Mouse (Mus musculus) neural tube, embryonic 12.5 days (tissue): ENCODE results near the gene Slc35f5. TPM values are rescaled to one million over a fixed set of nuclear protein-coding genes. Genes with fewer than 3 reads are reported as not detected.

Experiments used
- ATAC-seq: fragments of 200-750 bp; cut with Nextera tagmentation; 2 replicates; pipeline ENCODE4 v1.8.0; 2017; ENCODE audit warnings: low read depth, mild to moderate bottlenecking, moderate TSS enrichment, moderate library complexity; ENCODE audit not compliant: low FRiP score
- H3K27ac ChIP-seq: fragments of 300-500 bp; sonication (generic); 2 replicates; pipeline ENCODE4 v1.5.1; 2016
- H3K27me3 ChIP-seq: fragments of 300-500 bp; sonication (generic); replicated peaks from 2 replicates; pipeline ENCODE4 v1.6.1; 2016; ENCODE audit warnings: mild to moderate bottlenecking
- H3K36me3 ChIP-seq: fragments of 300-500 bp; sonication (generic); 2 replicates; pipeline ENCODE4 v1.6.1; 2016; ENCODE audit warnings: mild to moderate bottlenecking
- H3K4me1 ChIP-seq: fragments of 300-500 bp; sonication (generic); 2 replicates; pipeline ENCODE4 v1.6.1; 2016
- H3K4me2 ChIP-seq: fragments of 300-500 bp; sonication (generic); replicated peaks from 2 replicates; pipeline ENCODE4 v1.6.1; 2016; ENCODE audit warnings: mild to moderate bottlenecking
- H3K4me3 ChIP-seq: fragments of 300-500 bp; sonication (generic); 2 replicates; pipeline ENCODE4 v1.5.1; 2016
- H3K9ac ChIP-seq: fragments of 300-500 bp; sonication (generic); 2 replicates; pipeline ENCODE4 v1.6.1; 2016; ENCODE audit warnings: mild to moderate bottlenecking
- H3K9me3 ChIP-seq: fragments of 300-500 bp; sonication (generic); 2 replicates; pipeline ENCODE4 v1.6.1; 2016; ENCODE audit warnings: mild to moderate bottlenecking
- WGBS: fragments of 180-500 bp; shearing (Covaris S2); methylation state at CpG from one replicate; pipeline ENCODE4 v1.1.7; 2016; 5-methylcytosine and 5-hydroxymethylcytosine counted together
- polyA plus RNA-seq: library from polyadenylated mRNA; unstranded; fragments of >200 nt; fragmentation: Nextera tagmentation; extraction: Ambion mirVana; gene quantifications from 2 replicates; pipeline ENCODE4 v1.2.1, GENCODE M21; 2016

Gene Slc35f5
- polyA plus RNA-seq, 1 experiment from 2014 or later: 28.3 TPM

DNA sequence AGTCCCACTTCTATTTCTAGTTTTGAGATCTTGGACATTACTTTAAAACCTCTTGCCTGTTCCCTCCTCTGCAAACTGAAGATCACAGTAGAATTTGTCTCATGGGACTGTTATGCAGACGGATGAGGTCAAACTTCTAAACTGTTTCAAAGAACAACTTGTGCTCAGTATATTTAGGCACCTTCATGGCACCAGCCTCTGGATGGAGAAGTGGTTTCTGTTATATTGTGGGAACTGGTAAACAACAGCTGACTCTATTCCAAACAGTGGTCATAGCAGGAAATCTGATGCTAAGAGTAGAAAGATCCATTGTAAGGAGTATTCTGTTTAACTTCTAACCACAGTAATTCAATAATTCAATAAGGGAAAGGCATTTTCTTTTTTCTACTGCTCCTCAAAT is 17.7 kb downstream of the Slc35f5 start:
- H3K27ac ChIP-seq: no peak overlapping the region
- WGBS: 89% methylated on average over 1 of the region's 1 CpGs
- no peaks in the 10 kb centered on the region for H3K4me1 ChIP-seq
- no peaks in the 10 kb centered on the region for H3K27me3 ChIP-seq
- H3K36me3 ChIP-seq: peaks cover 43% of the 10 kb centered on the region
- no peak for ATAC-seq
- H3K4me2 ChIP-seq: no peak overlapping the region
- no peak overlapping the region for H3K9ac ChIP-seq
- H3K9me3 ChIP-seq: no peaks in the 10 kb centered on the region
- H3K4me3 ChIP-seq: no peak overlapping the region

DNA sequence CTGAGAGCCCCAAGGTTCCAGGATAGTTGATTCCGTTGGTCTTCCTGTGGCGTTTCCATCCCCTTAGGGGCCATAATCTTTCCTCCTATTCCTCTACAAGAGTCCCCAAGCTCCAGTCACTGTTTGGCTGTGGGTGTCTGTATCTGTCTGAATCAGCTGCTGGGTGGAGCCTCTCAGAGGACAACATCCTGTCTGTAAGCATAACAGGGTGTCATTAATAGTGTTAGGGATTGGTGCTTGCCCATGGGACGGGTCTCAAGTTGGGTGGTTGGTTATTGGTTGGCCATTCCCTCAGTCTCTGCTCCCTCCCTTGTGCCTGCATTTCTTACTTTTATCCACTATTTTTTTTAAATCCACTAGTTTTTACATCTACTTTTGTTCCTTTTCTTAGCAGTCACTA is 20.7 kb downstream of the Slc35f5 start:
- 98% methylated on average over 3 of the region's 3 CpGs for WGBS
- H3K27me3 ChIP-seq: no peaks in the 10 kb centered on the region
- no peak overlapping the region for H3K4me3 ChIP-seq
- no peaks in the 10 kb centered on the region for H3K4me1 ChIP-seq
- no peak overlapping the region for H3K4me2 ChIP-seq
- H3K9ac ChIP-seq: no peak overlapping the region
- H3K9me3 ChIP-seq: no peaks in the 10 kb centered on the region
- ATAC-seq: no peak
- H3K27ac ChIP-seq: no peak overlapping the region
- H3K36me3 ChIP-seq: peaks cover 39% of the 10 kb centered on the region

DNA sequence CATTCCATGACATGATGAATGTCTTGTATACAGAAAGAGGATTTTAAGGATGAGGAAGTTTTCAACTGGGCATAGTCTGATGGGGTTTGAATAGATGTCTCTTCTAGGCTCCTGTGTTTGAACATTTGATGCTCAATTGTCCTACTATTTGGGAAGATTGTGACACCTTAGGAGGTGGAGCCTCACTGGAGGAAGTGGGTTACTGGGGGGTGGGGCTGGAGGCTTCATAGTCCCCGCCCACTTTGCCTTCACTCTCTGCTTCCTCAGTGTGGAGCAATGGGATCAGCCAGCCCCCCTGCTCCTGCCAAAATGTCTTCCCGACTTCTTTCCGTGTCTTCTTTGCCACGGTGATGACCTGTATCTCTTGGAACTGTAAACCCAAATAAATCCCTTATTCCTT is 43.2 kb downstream of the Slc35f5 start:
- Histone ChIP-seq H3K4me3 (no peak overlapping the region), H3K4me1 (no peaks in the 10 kb centered on the region; the same call in 1 of the 2 replicates), H3K4me2 (no peak overlapping the region), H3K9ac (no peak overlapping the region), H3K27ac (no peak overlapping the region), H3K27me3 (no peaks in the 10 kb centered on the region), H3K9me3 (peaks cover 8% of the 10 kb centered on the region; the same call in 1 of the 2 replicates), H3K36me3 (no peaks in the 10 kb centered on the region)
- 88% methylated on average over 4 of the region's 4 CpGs for WGBS
- no peak for ATAC-seq

DNA sequence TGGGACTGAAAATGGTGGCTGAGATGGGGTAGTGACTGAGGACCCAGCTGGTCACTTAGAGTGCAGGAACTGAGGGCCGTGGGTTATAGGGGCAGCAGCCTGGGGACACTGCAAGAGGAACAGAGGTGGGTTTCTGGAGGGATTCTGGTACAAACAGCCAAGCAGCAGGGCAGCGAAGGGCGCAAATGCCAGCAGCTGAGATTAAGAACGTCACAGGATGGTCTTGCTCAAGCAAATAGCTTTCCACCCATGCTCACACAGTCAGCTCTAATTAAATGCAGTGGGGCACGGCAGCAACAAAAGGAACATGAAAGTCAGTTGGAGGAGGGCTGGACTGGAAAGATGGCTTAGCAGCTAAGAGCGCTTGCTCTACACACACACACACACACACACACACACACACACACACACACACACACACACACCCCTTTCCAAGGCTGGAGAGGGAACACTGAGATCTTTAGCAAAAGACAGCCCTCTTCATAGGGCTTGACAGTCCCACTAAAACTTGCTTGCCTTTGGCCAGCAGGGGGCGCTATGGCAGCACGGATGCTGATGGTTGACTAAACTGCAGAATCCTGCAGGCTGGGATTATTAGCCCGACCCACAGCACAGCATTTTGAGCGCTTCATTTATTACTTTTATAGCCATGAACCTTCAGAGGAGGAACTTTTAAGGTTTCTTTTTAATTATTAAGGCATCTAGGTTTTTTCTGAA is 46.9 kb downstream of the Slc35f5 start:
- H3K9me3 ChIP-seq: no peaks in the 10 kb centered on the region
- H3K27ac ChIP-seq: no peak overlapping the region
- H3K27me3 ChIP-seq: no peaks in the 10 kb centered on the region
- ATAC-seq: peak; percentile 94
- H3K36me3 ChIP-seq: no peaks in the 10 kb centered on the region
- no peak overlapping the region for H3K9ac ChIP-seq
- H3K4me3 ChIP-seq: no peak overlapping the region
- H3K4me2 ChIP-seq: peak overlapping the region; percentile 25; the same call in 1 of the 2 replicates
- 26% methylated on average over 9 of the region's 10 CpGs for WGBS
- no peaks in the 10 kb centered on the region; the same call in 1 of the 2 replicates for H3K4me1 ChIP-seq

DNA sequence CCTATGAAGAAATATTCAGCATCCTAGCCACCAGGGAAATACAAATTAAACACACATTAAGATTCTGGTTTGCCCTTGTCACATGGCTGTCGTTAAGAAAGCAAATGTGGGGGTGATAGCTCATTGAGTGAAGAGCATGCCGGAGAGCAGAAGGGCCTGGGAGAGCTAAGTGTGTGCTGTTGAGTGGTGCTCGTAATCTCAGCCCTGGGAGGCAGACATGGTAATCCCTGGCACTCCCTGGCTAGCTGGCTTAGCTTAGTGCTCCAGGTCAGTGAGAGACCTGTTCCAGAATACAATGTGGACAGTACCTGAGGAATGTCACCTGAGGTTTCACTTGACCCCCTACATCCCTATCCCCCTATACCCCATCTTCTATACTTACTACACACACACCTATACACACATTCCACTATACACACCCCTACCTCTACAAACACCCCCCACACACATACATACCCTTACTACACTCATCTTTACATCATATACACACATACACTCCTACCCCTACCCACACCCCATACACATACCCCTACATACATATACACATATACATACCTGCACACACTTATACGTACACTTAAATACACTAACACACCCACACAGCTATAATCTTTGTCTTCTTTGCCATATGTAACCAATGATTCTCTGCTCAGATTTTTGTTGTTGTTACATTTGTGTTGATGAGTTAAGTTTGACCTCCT is 64.1 kb downstream of the Slc35f5 start:
- no peak overlapping the region for H3K4me3 ChIP-seq
- no peak overlapping the region for H3K9ac ChIP-seq
- no peaks in the 10 kb centered on the region for H3K4me1 ChIP-seq
- no peak for ATAC-seq
- H3K36me3 ChIP-seq: no peaks in the 10 kb centered on the region
- no peaks in the 10 kb centered on the region for H3K27me3 ChIP-seq
- no peak overlapping the region for H3K4me2 ChIP-seq
- WGBS: 71% methylated on average over 4 of the region's 4 CpGs
- H3K27ac ChIP-seq: no peak overlapping the region
- no peaks in the 10 kb centered on the region for H3K9me3 ChIP-seq

DNA sequence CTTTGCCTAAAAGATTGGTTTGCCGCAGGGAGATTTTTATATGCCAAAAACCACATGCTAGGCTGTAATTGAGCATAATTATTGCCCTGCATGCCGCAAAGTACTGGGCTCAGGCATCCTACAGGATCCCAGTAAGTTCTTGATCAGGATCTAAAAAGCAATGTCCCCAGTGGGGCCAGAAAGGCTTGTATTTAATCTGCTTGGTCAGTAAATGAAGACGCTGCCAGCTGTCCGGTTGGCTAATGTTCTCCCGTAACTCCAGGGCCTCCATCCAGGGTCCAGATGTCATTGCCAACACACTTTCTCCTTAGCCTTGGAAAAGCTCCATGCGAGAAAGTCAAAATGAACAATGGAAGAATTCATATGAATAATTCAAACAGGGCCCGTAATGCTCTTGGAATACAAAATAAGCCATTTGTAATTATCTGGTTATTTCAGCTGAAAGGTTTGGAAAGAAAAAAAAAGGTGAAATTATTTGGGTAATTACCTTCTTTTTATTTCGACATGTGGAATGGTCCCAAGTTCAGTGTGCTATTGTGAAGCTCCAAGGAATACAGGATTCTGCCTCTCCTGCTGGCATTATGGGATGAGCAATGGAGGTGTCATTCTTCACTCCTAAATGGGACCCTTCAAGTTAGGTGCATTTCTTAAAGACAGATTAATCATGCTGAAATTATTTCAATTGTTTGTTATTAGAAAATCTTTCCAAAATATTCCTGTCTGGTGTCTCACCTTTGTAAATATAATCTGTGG is 79.3 kb downstream of the Slc35f5 start:
- H3K27ac ChIP-seq: no peak overlapping the region
- ATAC-seq: no peak
- no peak overlapping the region for H3K4me3 ChIP-seq
- no peaks in the 10 kb centered on the region for H3K27me3 ChIP-seq
- no peaks in the 10 kb centered on the region for H3K4me1 ChIP-seq
- no peaks in the 10 kb centered on the region for H3K9me3 ChIP-seq
- H3K4me2 ChIP-seq: no peak overlapping the region
- H3K36me3 ChIP-seq: no peaks in the 10 kb centered on the region
- no peak overlapping the region for H3K9ac ChIP-seq
- 55% methylated on average over 8 of the region's 8 CpGs for WGBS

DNA sequence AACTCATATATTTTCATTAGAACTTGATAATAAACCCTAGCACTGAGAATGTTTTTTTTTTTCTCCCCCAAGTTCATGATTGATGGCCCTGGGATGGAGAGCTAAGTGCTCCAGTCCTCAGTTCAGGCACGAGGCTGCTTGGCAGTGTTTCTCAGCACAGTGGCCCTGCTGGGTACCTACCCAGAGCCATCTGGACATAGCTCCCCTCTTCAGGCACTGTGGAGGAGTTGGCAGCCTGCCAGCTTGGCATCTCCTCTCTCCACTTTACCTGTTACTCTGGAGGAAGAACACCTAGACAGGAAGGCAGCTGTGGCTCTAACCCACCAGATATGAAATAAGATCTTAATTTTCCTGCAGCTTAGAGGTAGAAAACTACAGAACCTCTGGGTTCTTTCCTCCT is 83.2 kb downstream of the Slc35f5 start:
- Histone ChIP-seq H3K4me2 (no peak overlapping the region), H3K9ac (no peak overlapping the region)
- WGBS: 39% methylated on average over 1 of the region's 1 CpGs

More for the DNA sequence above, 83.2 kb downstream of the Slc35f5 start:
- no peaks in the 10 kb centered on the region for H3K36me3 ChIP-seq
- H3K27ac ChIP-seq: no peak overlapping the region
- H3K27me3 ChIP-seq: no peaks in the 10 kb centered on the region
- no peaks in the 10 kb centered on the region for H3K9me3 ChIP-seq
- H3K4me3 ChIP-seq: no peak overlapping the region
- no peak for ATAC-seq
- H3K4me1 ChIP-seq: no peaks in the 10 kb centered on the region

Other genes with a start within 250 kb of the Slc35f5 start
- gene Actr3, start 124.9 kb upstream of the Slc35f5 start, polyA plus RNA-seq: 244 and 258 TPM in 2 replicates
- gene Gpr39, start 116.4 kb downstream of the Slc35f5 start, polyA plus RNA-seq: not detected in 2 replicates